In the genomic region with DNA sequence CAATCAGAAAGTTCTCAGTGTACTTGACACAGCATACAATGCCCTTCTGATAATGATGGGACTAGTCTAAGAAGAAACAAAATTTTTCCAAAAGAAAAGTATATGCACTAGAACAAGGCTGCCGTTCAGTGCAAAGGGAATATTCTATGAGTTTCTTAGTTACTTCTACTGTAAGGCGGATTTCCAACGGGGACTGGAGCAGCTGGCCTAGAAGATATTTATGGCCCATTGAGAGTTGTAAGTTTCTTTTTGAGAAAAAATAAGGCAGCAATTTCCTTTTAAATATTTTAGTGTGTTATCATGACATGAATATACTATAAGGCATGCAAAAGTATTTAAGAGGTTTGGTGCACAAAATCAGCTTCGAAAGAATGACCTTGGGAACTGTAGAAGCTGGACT, we compare ENCODE assay signal across 34 mouse cellular contexts.
"Had no signal": no experiment of that assay in that cellular context is flagged by ENCODE, and none has a peak within 500 bp of the region (broad histone marks: within the 10 kb centered on the region; RNA-seq: fewer than 3 reads in every experiment).

No protein-coding gene starts in this region.

- DNase-seq: heart, postnatal 10 days; heart, postnatal 14 days; heart, postnatal 36 days; heart, postnatal 4 days; kidney, adult 11 months; kidney, adult 18-20 months; kidney, adult 2 months; kidney, adult 8-10 months; kidney, adult 9 months; kidney, postnatal 10 days; kidney, postnatal 14 days; kidney, postnatal 25 days; kidney, postnatal 36 days; layer of hippocampus, adult 9-11 months; layer of hippocampus, postnatal 36 days had no signal

- H3K4me3 ChIP-seq: heart, embryonic 10.5 days; heart, embryonic 12.5 days; heart, embryonic 13.5 days; heart, embryonic 15.5 days; hindbrain, embryonic 10.5 days; hindbrain, embryonic 12.5 days; hindbrain, embryonic 13.5 days; hindbrain, embryonic 15.5 days; intestine, embryonic 15.5 days; kidney, embryonic 15.5 days; layer of hippocampus, adult 2 months; left cerebral cortex, adult 2 months had no signal

- H3K4me1 ChIP-seq: heart, embryonic 10.5 days; heart, embryonic 12.5 days; heart, embryonic 13.5 days; heart, embryonic 15.5 days; hindbrain, embryonic 10.5 days; hindbrain, embryonic 12.5 days; hindbrain, embryonic 13.5 days; hindbrain, embryonic 15.5 days; intestine, embryonic 15.5 days; kidney, embryonic 15.5 days had no signal

- H3K27ac ChIP-seq: heart, embryonic 10.5 days; heart, embryonic 13.5 days; heart, embryonic 15.5 days; hindbrain, embryonic 10.5 days; hindbrain, embryonic 12.5 days; hindbrain, embryonic 13.5 days; hindbrain, embryonic 14.5 days; hindbrain, embryonic 15.5 days; hindbrain, postnatal 0 days; intestine, embryonic 15.5 days; kidney, embryonic 15.5 days; layer of hippocampus, adult 2 months; left cerebral cortex, adult 2 months had no signal

- H3K4me2 ChIP-seq: heart, embryonic 11.5 days; heart, embryonic 12.5 days; heart, embryonic 13.5 days; heart, embryonic 15.5 days; hindbrain, embryonic 12.5 days; hindbrain, embryonic 13.5 days; hindbrain, embryonic 14.5 days; hindbrain, embryonic 15.5 days; intestine, embryonic 15.5 days; kidney, embryonic 15.5 days had no signal

- ATAC-seq: hindbrain, embryonic 16.5 days; hindbrain, postnatal 0 days; inflammation-experienced regulatory T-cells, adult 6 months; intestine, embryonic 15.5 days; intestine, embryonic 16.5 days; intestine, postnatal 0 days had no signal

- H3K9ac ChIP-seq: heart, embryonic 12.5 days; heart, embryonic 13.5 days; heart, embryonic 15.5 days; hindbrain, embryonic 12.5 days; hindbrain, embryonic 13.5 days; hindbrain, embryonic 14.5 days; hindbrain, embryonic 15.5 days; intestine, embryonic 15.5 days; kidney, embryonic 15.5 days had no signal

- H3K9me3 ChIP-seq: heart, embryonic 10.5 days; heart, embryonic 12.5 days; heart, embryonic 13.5 days; heart, embryonic 15.5 days; hindbrain, embryonic 10.5 days; hindbrain, embryonic 12.5 days; hindbrain, embryonic 13.5 days; hindbrain, embryonic 15.5 days; intestine, embryonic 15.5 days; kidney, embryonic 15.5 days had no signal

- H3K27me3 ChIP-seq: heart, embryonic 12.5 days; heart, embryonic 13.5 days; heart, embryonic 15.5 days; hindbrain, embryonic 12.5 days; hindbrain, embryonic 13.5 days; hindbrain, embryonic 15.5 days; intestine, embryonic 15.5 days; kidney, embryonic 15.5 days had no signal

- H3K36me3 ChIP-seq: heart, embryonic 10.5 days; heart, embryonic 12.5 days; heart, embryonic 13.5 days; heart, embryonic 15.5 days; hindbrain, embryonic 10.5 days; hindbrain, embryonic 12.5 days; hindbrain, embryonic 13.5 days; hindbrain, embryonic 15.5 days; intestine, embryonic 15.5 days; kidney, embryonic 15.5 days had no signal
